Mouse (Mus musculus) liver, adult 2 months (tissue): ENCODE results near the gene Gm21789. TPM values are rescaled to one million over a fixed set of nuclear protein-coding genes. Genes with fewer than 3 reads are reported as not detected.
"Not testable (repeated sequence)": the region's sequence is repeated elsewhere in the genome, so short reads cannot be mapped to it uniquely, and the experiment has no call there.

Experiments
- DNase-seq: peaks from one replicate; pipeline ENCODE4 v3.0.0-alpha.2; 2011; ENCODE audit warnings: low read depth, low spot score; ENCODE audit errors: extremely low read depth
- H3K27ac ChIP-seq: fragments of 200-500 bp; replicated peaks from 2 replicates; pipeline ENCODE4 v1.5.1; 2012; ENCODE audit warnings: low read depth, mild to moderate bottlenecking, control low read depth, inconsistent platforms, low read length; ENCODE audit not compliant: insufficient read depth
- H3K27me3 ChIP-seq: fragments of 200-500 bp; 2 replicates; pipeline ENCODE4 v1.6.1; 2012; ENCODE audit warnings: mild to moderate bottlenecking, moderate library complexity, low read length, inconsistent platforms; ENCODE audit not compliant: control insufficient read depth, insufficient read depth
- H3K36me3 ChIP-seq: fragments of 200-500 bp; 2 replicates; pipeline ENCODE4 v1.6.1; 2012; ENCODE audit warnings: low read length, inconsistent platforms; ENCODE audit not compliant: control insufficient read depth, insufficient read depth
- H3K4me1 ChIP-seq: fragments of 200-500 bp; 2 replicates; pipeline ENCODE4 v1.6.1; 2011; ENCODE audit warnings: low read length; ENCODE audit not compliant: control insufficient read depth, insufficient read depth
- H3K4me3 ChIP-seq: fragments of 200-500 bp; 2 replicates; pipeline ENCODE4 v1.5.1; 2011; ENCODE audit warnings: low read depth, mild to moderate bottlenecking, control low read depth, low read length, moderate library complexity; ENCODE audit not compliant: insufficient read depth
- H3K79me2 ChIP-seq: fragments of 200-500 bp; 2 replicates; pipeline ENCODE4 v1.6.1; 2012; ENCODE audit warnings: inconsistent platforms, mild to moderate bottlenecking, low read length, moderate library complexity; ENCODE audit not compliant: control insufficient read depth, insufficient read depth
- H3K9ac ChIP-seq: fragments of 200-500 bp; 2 replicates; pipeline ENCODE4 v1.6.1; 2012; ENCODE audit warnings: low read depth, mild to moderate bottlenecking, control low read depth, inconsistent platforms, low read length
- WGBS: fragments of 180-500 bp; shearing (Covaris S2); methylation state at CpG from one replicate; pipeline ENCODE4 v1.1.7; 2018; 5-methylcytosine and 5-hydroxymethylcytosine counted together
- polyA plus RNA-seq: library from polyadenylated mRNA; depleted of rRNA; stranded (reverse); fragments of >200 nt; gene quantifications from 2 replicates; pipeline ENCODE4 v1.2.3, GENCODE M21; 2012; rRNA removed
- total RNA-seq: library from RNA; depleted of rRNA; stranded (reverse); fragments of >200 nt; gene quantifications from 2 replicates; pipeline ENCODE4 v1.2.3, GENCODE M21; 2014; rRNA removed

Gm21789 gene
- total RNA-seq, result not detected in 2 replicates
- polyA plus RNA-seq, result not detected in 2 replicates

DNA sequence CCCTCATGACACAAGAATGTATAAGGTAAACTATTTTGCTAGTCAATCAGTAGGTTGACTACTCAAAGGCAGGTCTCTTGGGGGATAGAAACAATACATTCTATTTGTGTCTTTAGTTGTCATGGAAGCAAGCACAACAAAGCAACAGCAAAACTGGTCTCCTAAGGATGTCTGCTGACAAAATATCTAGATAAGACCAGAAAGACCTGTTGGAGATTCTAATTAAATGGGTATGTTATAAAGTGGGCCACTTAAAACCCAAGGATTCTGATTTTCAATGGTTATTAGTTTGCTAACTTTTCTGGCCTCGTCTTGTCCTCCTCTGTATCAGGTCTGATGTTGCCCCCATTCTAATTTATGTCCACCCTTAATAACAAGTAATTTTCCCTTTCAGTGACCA lies at the start of gene Gm21789:
Gene Gm21789, plus strand, starts transcription at position 301 of the 400 bp plus-strand sequence.
- H3K36me3 ChIP-seq, H3K9ac ChIP-seq, H3K4me1 ChIP-seq, H3K79me2 ChIP-seq, H3K4me3 ChIP-seq, H3K27me3 ChIP-seq, H3K27ac ChIP-seq, DNase-seq: not testable (repeated sequence)
- no CpG with 5 or more reads among the region's 1 CpGs for WGBS

DNA sequence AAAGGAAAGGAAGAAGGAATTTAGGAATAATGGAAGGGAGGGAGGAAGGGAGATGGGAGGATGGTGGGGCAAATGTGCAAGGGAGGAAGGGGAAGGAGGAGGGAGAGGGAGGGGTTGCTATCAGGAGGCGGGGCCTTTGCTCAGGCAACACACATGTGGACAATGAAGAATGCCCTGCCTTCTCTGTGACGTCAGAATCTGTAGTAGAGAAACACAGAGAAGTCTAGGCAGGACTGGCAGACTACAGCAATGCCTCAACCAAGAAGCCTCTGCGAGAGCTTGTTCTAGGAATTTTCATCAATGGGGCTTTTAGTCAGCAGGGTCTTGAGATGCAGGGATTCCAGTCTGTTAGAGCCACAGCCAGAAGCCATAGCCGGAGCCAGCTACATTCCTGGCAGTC lies 47.2 kb upstream of the Gm21789 start, which contains the start of gene Btbd35f30:
Gene Btbd35f30, plus strand, starts transcription at position 301 of the 400 bp plus-strand sequence.
- not testable (repeated sequence) for H3K79me2 ChIP-seq, H3K27me3 ChIP-seq, DNase-seq, H3K4me3 ChIP-seq, H3K27ac ChIP-seq, H3K9ac ChIP-seq, H3K36me3 ChIP-seq, H3K4me1 ChIP-seq
- no CpG with 5 or more reads among the region's 4 CpGs for WGBS

DNA sequence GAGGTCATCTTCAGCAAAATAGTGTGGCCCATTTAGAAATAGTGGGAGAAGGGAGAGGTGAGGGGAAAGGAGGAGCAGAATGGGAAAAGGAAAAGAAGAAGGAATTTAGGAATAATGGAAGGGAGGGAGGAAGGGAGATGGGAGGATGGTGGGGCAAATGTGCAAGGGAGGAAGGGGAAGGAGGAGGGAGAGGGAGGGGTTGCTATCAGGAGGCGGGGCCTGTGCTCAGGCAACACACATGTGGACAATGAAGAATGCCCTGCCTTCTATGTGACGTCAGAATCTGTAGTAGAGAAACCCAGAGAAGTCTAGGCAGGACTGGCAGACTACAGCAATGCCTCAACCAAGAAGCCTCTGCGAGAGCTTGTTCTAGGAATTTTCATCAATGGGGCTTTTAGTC lies 32.0 kb downstream of the Gm21789 start, which contains the start of gene Btbd35f5:
Gene Btbd35f5, plus strand, starts transcription at position 301 of the 400 bp plus-strand sequence.
- H3K4me1 ChIP-seq, H3K27me3 ChIP-seq, H3K79me2 ChIP-seq, H3K27ac ChIP-seq, H3K4me3 ChIP-seq, H3K36me3 ChIP-seq, H3K9ac ChIP-seq, DNase-seq: not testable (repeated sequence)
- WGBS, result no CpG with 5 or more reads among the region's 3 CpGs

Other genes with a start within 250 kb of the Gm21789 start
- gene Btbd35f21, start 215.7 kb upstream of the Gm21789 start, total RNA-seq, result not detected in 2 replicates
- not detected in 2 replicates for gene Btbd35f21, start 215.7 kb upstream of the Gm21789 start, polyA plus RNA-seq
- gene Btbd35f30, start 47.1 kb upstream of the Gm21789 start, total RNA-seq, result not detected in 2 replicates
- gene Btbd35f30, start 47.1 kb upstream of the Gm21789 start, polyA plus RNA-seq, result not detected in 2 replicates
- gene Btbd35f5, start 32.1 kb downstream of the Gm21789 start, total RNA-seq, result not detected in 2 replicates
- gene Btbd35f5, start 32.1 kb downstream of the Gm21789 start, polyA plus RNA-seq, result not detected in 2 replicates